Mouse (Mus musculus) erythroblast, embryonic 14.5 days (primary cell): Measurements from ENCODE around the gene Mcu. TPM values are rescaled to one million over a fixed set of nuclear protein-coding genes. Genes with fewer than 3 reads are reported as not detected.

Source experiments
- H3K27me3 ChIP-seq: 2 replicates; pipeline ENCODE4 v1.6.1; 2012; ENCODE audit warnings: inconsistent platforms; ENCODE audit not compliant: control insufficient read depth
- H3K36me3 ChIP-seq: 2 replicates; pipeline ENCODE4 v1.6.1; 2012; ENCODE audit warnings: mild to moderate bottlenecking, inconsistent platforms; ENCODE audit not compliant: control insufficient read depth
- H3K4me1 ChIP-seq: 2 replicates; pipeline ENCODE4 v1.6.1; 2012; ENCODE audit warnings: inconsistent platforms; ENCODE audit not compliant: control insufficient read depth
- H3K4me3 ChIP-seq: replicated peaks from 2 replicates; pipeline ENCODE3; 2012; ENCODE audit warnings: moderate library complexity, mild to moderate bottlenecking, inconsistent platforms
- H3K9me3 ChIP-seq: 2 replicates; pipeline ENCODE4 v1.6.1; 2012; ENCODE audit warnings: low read length, inconsistent platforms, mixed read lengths; ENCODE audit not compliant: control insufficient read depth
- GATA1 ChIP-seq: IDR thresholded peaks from 2 replicates; pipeline ENCODE4 v1.6.1; 2012; ENCODE audit warnings: low read length, inconsistent platforms, mixed read lengths
- TAL1 ChIP-seq: IDR thresholded peaks from 3 replicates; pipeline ENCODE4 v1.6.1; 2012; ENCODE audit warnings: low read length, inconsistent platforms, mixed read lengths
- polyA plus RNA-seq: library from polyadenylated mRNA; stranded (reverse); fragments of >175 nt; gene quantifications from 2 replicates; pipeline ENCODE4 v1.2.3, GENCODE M21; 2012

The Mcu gene
- polyA plus RNA-seq, 1 experiment: 0.36 TPM

GRCm38 (mm10) chr10:59451839-59452238, 164.7 kb downstream of the Mcu start:
- H3K27me3 ChIP-seq: no peaks in the 10 kb centered on the region
- TF ChIP-seq TAL1: no peak
- no peak for TF ChIP-seq GATA1
- no peaks in the 10 kb centered on the region for H3K9me3 ChIP-seq
- H3K4me1 ChIP-seq: no peaks in the 10 kb centered on the region
- H3K4me3 ChIP-seq: no peak overlapping the region
- H3K36me3 ChIP-seq: peaks cover 4% of the 10 kb centered on the region; the same call in 1 of the 2 replicates

GRCm38 (mm10) chr10:59447546-59447945, 168.9 kb downstream of the Mcu start:
- no peak overlapping the region for H3K4me3 ChIP-seq
- no peaks in the 10 kb centered on the region for H3K9me3 ChIP-seq
- H3K27me3 ChIP-seq: no peaks in the 10 kb centered on the region
- H3K36me3 ChIP-seq: 0 out of 2 replicates have a peak, but pooled peaks cover 2% of the 10 kb centered on the region
- TF ChIP-seq TAL1: no peak
- TF ChIP-seq GATA1: no peak
- H3K4me1 ChIP-seq: no peaks in the 10 kb centered on the region

- TF ChIP-seq TAL1 (no peak), GATA1 (no peak)
- H3K27me3 ChIP-seq: no peaks in the 10 kb centered on the region
- 0 out of 2 replicates have a peak, but pooled peaks cover 2% of the 10 kb centered on the region for H3K36me3 ChIP-seq
- no peaks in the 10 kb centered on the region for H3K4me1 ChIP-seq
- no peaks in the 10 kb centered on the region for H3K9me3 ChIP-seq
- no peak overlapping the region for H3K4me3 ChIP-seq
Observed at GRCm38 (mm10) chr10:59446911-59447437, 169.5 kb downstream of the Mcu start.

DNA sequence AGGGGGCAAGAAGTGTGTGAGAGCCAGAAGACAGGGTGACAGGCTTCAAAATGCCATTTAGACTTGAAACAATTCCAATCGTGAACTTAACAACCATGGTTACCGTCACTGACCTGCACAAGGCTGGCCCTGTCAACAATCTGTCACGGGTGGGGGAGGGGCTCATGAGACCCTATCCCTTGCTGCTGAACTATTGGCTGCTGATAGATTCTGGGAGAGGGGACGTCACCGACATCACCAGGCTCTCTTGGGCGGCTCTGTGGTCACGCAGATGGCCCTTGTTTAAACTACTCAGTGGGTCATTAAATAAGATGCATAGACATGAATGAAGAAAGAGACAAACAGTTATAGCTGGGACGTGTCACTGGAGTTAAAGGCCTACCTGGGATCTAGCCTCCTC, 171.9 kb downstream of the Mcu start:
- TF ChIP-seq GATA1 (no peak), TAL1 (no peak)
- Histone ChIP-seq H3K27me3 (no peaks in the 10 kb centered on the region), H3K36me3 (no peaks in the 10 kb centered on the region), H3K4me3 (no peak overlapping the region), H3K9me3 (no peaks in the 10 kb centered on the region), H3K4me1 (no peaks in the 10 kb centered on the region)

DNA sequence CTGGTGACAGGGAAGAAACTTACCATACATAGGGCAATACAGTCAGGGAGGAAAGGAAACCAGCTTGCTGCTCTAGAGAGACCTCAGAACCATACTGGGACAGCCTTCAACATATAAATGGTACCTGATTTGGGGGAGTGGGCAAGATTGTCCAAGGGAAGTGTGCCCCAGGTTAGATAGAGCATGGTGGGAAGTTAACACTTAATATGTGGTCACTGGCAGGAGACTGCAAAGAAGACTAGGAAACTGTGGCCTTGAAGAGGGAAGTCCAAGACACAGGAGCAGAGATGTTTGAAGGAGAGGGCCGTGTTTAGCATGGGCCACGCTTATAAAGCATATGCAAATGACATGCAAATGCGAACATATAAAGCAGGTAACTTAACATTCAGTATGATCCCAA, 172.4 kb downstream of the Mcu start:
- Histone ChIP-seq H3K27me3 (no peaks in the 10 kb centered on the region), H3K36me3 (no peaks in the 10 kb centered on the region), H3K4me1 (no peaks in the 10 kb centered on the region), H3K4me3 (no peak overlapping the region), H3K9me3 (no peaks in the 10 kb centered on the region)
- TF ChIP-seq TAL1 (no peak), GATA1 (no peak)

DNA sequence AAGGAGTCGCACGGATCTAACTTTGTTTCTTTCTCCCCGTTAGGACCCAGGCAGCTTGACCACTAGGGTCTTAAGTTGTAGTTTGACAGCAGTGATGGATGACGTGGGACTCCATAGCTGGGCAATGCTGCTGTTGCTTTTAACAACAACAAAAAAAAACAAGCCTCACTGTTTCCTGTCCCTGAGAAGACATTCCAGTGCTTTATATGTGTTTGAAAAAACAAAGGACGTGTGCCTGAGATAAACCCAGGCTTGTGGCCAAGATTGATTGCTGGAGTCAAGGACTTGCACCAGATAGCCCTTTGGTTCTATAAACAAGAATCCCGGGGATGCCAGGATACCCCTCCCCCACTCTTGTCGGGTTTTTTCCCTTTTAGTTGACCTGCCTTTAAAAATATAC, 173.3 kb downstream of the Mcu start:
- TF ChIP-seq GATA1: no peak
- no peak for TF ChIP-seq TAL1

GRCm38 (mm10) chr10:59441735-59442134, 174.8 kb downstream of the Mcu start, which contains the start of gene Oit3:
Gene Oit3 (minus strand): TSS chr10:59441778.
- no peaks in the 10 kb centered on the region for H3K9me3 ChIP-seq
- H3K27me3 ChIP-seq: no peaks in the 10 kb centered on the region
- no peaks in the 10 kb centered on the region for H3K36me3 ChIP-seq
- H3K4me1 ChIP-seq: no peaks in the 10 kb centered on the region
- TF ChIP-seq GATA1 (no peak), TAL1 (no peak)
- H3K4me3 ChIP-seq: no peak within 1 kb of the TSS

More for the DNA sequence above, 173.3 kb downstream of the Mcu start:
- H3K27me3 ChIP-seq: no peaks in the 10 kb centered on the region
- no peaks in the 10 kb centered on the region for H3K36me3 ChIP-seq
- H3K4me3 ChIP-seq: no peak overlapping the region
- H3K9me3 ChIP-seq: no peaks in the 10 kb centered on the region
- H3K4me1 ChIP-seq: no peaks in the 10 kb centered on the region

DNA sequence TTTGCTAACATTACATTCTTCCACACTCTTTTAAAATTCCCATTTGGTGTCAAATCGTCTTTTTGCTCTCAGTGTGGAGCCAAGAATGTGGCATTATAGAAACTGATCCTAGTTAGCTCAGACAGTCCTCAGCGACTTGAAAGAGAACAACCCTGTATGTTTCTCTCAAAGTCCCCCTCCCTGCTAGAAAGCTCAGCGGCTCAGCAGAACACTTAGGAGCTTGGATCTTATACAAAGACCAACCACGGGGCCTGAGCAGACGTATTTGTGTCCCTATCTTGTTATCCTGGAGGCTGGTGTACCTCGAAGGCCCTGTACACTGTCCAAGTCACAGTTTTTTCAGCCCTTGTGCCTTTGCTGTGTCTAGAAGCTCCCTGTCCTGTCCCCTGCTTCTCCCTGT, 176.3 kb downstream of the Mcu start:
- Histone ChIP-seq H3K4me3 (no peak overlapping the region), H3K9me3 (no peaks in the 10 kb centered on the region), H3K27me3 (no peaks in the 10 kb centered on the region), H3K36me3 (no peaks in the 10 kb centered on the region), H3K4me1 (no peaks in the 10 kb centered on the region)
- TF ChIP-seq TAL1: no peak
- TF ChIP-seq GATA1: no peak

- no peaks in the 10 kb centered on the region for H3K9me3 ChIP-seq
- H3K36me3 ChIP-seq: no peaks in the 10 kb centered on the region
- H3K4me1 ChIP-seq: no peaks in the 10 kb centered on the region
- no peaks in the 10 kb centered on the region for H3K27me3 ChIP-seq
- no peak overlapping the region for H3K4me3 ChIP-seq
- TF ChIP-seq TAL1: no peak
- TF ChIP-seq GATA1: no peak
Observed at GRCm38 (mm10) chr10:59439508-59439931, 177.0 kb downstream of the Mcu start.

DNA sequence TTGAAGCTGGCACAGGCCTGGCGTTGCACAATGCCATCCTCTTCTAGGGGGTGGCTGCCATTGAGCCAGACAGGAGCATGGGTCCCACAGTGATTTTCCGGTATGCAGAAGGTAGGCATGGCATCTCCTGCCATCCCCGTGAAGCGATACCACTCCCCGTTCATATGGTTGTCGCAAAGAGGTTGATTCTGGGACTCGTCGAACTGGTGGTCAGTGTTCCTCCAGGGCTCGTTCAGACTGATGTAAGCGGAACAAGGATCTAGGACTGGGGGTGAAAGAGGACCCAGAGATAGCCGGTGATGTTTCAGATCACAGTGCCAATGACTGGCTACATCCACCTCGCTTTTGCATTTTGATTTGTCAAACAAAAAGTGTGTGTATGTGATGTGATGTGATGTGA, 177.8 kb downstream of the Mcu start:
- TF ChIP-seq TAL1 (no peak), GATA1 (no peak)
- H3K4me1 ChIP-seq: no peaks in the 10 kb centered on the region
- H3K27me3 ChIP-seq: no peaks in the 10 kb centered on the region
- no peaks in the 10 kb centered on the region for H3K36me3 ChIP-seq
- H3K4me3 ChIP-seq: no peak overlapping the region
- no peaks in the 10 kb centered on the region for H3K9me3 ChIP-seq
